Mouse (Mus musculus): ENCODE measurements around the gene Hcrt.
A peak's percentile ranks its signal among the peaks of the same experiment; 100 is the strongest.

Gene Hcrt

DNA sequence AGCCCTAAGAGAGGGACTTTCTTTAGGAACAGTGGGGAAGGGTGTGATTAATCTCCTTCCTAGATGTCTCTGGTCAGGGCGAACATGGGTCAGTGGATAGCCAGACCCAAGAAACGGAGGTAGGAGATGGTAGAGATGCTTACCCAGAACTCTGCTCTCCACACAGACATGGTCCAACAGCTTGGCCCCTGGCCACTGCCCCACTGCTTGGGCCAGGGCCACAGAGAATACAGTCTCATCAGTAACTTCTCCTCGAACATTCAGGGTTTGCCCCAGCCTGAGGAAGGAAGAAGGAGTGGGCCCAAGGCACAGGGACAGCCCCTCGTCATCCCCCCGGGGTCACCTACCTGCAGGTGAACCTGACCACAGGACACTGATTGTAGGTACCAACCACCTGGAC is 5.1 kb upstream of the Hcrt start:
- no peak for DNase-seq (ENCODE audit: low spot score)

DNA sequence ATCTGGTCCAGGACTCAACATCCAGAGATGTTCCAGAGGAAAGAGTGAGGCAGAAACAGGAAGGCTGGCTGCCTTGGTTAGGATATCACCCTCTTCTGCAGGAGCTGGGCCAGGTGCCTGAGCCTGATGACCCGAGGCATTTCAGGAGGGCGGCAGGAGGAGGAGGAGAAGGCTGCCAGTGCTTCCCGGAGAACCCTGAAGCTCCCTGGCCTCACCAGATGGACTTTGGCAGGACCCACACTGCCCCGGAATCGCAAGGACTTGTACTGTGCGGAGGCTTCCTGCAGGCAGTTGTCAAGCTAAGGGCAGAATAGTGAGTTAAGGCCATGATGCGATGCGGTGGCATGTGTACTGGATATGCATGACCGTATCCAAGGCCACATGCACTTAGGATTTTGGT is 4.0 kb upstream of the Hcrt start:
- DNase-seq (ENCODE audit: low spot score) = no peak

DNA sequence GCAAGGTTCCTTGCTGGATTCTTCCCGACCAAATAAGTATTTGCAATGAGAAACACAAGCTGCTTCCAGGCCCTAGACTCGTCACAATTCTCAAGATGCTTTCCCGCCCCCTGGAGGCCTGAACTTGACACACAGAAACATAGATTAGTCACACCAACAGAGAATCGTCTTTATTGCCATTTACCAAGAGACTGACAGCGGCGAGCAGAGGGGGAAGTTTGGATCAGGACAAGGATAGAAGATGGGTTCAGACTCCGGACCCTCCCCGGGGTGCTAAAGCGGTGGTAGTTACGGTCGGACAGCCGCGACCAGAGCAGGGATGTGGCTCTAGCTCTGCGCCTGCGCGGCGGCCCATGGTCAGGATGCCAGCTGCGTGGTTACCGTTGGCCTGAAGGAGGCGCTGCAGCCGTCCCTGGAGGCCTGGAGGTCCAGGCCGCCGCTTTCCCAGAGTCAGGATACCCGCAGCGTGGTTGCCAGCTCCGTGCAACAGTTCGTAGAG is 1.1 kb downstream of the Hcrt start:
- DNase-seq (ENCODE audit: low spot score) = peak; percentile 92

DNA sequence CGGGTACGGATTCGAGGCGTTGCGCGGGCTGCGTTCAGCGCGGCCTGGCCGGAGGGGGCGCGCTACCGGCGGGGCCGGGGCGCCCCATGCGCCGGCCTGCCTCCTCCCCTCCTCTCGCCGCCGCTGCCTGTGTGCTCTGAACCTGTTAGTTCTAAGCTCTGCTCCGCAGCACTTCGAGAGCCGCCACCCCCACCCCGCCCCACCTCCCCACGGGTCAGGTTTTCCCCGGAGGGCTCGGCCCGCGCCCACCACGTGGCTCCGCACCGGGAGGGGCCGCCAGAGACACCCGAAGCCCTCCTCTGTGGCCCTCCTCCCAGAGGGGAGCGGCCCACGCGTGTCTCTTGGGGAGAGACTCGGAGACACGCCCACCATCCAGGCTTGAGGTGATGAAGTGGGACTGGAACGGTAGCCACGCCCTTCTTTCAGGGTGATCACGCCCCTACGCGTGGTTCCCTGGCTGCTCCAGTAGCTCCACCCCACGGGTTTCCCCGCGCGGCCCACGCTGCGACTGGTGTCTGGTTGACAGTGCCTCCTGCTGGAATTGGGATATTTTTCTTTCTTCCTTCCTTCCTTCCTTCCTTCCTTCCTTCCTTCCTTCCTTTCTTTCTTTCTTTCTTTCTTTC is 3.0 kb downstream of the Hcrt start, which contains the start of gene Kcnh4:
Gene Kcnh4, minus strand, starts transcription at position 332 of the 623 bp plus-strand sequence.
- DNase-seq (ENCODE audit: low spot score) = peak; percentile 75

DNA sequence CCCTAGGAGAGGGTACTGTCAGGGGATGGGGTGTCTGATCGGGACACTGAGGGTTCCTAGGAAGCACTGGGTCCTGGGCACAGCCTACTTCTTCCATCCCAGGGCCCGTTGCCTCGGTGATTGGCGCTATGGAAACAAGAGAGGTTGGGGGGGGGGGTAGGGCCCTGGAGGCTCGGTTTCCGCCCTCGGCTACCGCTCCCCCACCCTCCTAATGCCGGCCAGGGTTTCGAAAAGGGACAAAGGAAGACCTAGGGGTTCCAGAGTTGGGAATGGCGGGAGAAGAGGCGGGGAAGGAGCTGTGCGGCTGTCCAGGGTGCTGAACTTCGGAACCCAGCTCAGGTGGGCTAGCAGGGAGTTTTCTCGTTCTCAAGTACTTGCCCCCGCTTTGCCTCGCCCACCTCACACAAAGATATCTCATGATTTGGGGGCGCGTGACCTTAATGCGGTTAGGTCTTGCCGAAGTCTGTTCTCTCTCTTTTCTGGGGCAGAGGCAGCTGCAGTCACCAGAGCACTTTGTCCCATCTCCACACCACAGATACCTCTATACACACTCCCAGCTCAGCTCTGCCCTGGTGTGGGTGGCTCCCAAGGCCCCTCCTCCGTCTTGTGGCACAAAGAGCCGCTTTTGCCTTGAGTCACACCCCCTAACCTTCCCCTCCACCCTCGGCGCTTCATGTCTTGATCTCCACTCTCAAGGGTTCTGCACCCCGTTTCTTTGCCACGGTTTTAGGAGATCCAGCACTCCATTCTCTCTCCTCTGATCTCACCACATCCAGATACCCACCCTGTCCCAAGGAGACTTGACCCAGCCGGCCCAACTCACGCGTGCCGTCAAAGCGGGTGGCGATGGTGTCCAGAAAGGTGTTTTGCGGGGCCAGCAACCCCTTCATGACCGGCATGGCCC is 3.8 kb downstream of the Hcrt start:
- DNase-seq (ENCODE audit: low spot score) = peak; percentile 85

DNA sequence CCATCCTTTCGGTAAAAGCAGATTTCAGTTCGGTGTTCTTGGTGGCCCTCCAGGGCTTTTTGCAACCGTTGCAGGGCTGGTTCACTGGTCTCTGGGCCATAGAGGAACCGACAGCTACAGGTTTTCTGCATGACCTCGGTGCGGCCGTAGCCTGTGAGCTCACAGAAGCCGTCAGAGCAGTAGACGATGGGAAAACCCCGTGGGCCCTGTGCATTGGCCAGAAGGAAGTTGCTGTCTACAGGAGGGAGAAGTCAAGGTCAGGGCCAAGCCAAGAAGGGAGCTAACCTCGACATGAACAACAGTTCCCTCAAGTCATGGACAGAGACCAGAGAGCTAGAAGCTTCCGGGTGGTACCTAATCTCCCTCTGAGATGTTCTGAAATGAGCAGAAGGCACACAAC is 5.2 kb downstream of the Hcrt start:
- DNase-seq (ENCODE audit: low spot score) = no peak

DNA sequence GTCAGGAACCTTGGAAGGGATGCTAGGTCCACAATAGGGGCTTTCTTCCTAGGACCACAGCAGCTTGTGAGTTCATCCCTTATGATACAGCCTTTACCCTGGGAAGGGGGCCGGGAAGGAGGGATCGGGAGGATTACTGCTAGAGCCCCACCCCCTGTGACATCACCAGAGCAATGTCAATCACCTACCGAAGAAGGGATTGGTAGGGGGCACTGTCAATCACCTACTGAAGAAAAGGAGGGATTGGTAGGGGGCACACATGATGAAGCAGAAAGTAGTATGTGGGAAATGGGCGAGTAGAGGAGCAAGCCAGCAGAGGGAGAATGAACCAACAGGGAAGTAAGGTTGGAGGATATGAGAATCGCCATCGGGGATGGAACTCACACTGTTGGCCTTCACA is 6.3 kb downstream of the Hcrt start:
- DNase-seq (ENCODE audit: low spot score) = no peak

DNA sequence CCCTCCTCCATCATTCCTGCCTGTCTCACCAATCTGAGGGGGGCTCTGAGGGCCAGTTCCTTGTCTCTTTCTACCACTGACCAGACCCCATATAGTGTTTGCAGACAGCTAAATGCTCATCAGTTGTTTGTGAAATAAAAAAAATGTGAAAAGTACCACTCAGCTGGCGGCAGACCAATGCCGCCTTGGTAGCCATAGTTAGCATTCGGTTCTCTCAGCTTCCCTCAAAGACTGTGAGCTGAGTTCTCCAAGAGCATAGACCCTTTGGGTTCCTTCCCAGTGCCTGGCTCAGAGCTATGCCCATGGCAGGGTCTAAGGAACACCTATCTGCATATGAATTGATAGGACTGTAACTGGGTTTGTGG is 8.1 kb downstream of the Hcrt start:
- DNase-seq (ENCODE audit: low spot score) = no peak

DNA sequence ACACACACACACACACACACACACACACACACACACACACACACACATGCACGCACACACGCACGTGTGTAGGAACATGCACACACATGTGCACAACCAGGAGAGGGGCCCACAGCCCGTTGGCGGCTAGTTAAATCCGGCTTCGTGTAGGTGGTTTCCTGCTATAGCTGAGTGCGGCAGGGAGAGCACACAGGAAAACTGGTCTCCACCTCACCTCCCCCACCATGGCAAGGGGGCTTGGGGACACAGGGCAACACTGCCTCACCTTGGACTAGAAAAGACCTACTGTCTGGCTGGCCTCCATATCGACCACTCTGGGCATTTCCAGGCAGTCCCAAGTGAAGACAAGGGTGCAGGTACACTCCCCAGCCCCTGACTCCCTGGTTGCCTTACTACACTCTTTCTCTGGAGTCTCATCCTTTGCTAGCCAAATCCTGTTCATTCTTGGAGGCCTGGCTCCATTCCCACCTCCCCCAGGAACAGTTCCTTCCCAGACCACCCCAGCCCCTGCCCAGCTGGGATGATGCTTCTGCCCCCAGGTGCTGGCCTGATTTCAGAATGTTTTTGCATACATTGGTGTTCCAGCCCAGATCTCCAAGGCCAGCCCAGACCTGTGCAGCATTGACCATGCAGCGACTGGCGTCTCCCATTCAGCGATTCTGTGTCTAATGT is 8.6 kb downstream of the Hcrt start:
- no peak for DNase-seq (ENCODE audit: low spot score)

DNA sequence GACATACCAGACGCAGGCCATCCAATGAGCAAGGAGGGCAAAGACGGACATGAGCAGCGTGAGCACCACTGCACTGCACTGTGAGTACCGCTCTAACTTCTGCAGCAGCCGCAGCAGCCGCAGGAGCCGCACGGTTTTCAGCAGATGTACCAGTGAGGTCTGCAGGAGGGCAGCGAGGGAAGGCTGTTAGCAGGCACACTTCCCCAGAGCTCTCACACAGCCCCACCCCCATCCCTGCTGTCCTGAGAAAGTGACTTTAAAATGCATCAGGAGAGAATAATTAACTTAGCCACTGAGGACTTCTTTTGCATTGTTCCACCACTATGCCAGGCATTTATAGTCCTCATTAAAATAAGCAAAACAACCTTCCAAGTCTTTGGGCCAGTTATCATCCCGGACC is 10.4 kb downstream of the Hcrt start:
- DNase-seq (ENCODE audit: low spot score) = no peak

DNA sequence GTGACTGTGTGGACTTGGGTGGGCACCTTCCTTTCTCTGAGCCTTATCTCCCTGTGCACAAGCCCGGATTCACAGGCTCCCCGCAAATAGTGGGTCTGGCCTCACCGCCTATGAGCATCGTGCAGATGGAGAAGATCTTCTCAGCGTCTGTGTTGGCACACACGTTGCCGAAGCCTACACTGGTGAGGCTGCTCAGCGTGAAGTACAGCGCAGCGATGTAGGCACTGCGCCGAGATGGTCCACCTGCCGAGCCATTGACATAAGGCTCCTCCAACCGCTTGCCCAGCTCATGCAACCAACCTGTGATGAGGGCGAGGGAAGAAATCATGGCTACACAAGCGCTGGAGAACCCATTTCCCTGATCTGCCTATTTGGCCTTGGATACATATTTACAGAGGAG is 12.6 kb downstream of the Hcrt start:
- DNase-seq (ENCODE audit: low spot score) = no peak

DNA sequence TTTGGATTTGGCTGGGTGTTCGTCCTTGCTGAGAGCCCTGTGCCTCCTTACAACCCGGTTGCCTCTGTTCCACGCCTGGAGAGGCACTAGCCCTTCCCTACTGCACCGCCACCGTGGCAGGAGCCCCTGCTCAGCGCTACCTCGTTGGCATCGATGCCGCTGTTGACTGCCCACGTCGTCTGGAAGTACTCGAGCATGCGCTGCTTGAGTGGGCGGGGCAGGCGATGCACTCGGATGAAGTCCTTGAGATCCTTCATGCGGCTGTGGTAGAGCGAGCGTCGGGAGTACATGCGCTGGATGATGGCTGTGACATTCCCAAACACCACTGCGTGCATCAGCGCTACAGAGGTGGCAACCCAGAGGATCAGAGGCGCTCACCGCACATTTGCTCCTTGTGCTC is 13.3 kb downstream of the Hcrt start:
- DNase-seq (ENCODE audit: low spot score) = no peak

DNA sequence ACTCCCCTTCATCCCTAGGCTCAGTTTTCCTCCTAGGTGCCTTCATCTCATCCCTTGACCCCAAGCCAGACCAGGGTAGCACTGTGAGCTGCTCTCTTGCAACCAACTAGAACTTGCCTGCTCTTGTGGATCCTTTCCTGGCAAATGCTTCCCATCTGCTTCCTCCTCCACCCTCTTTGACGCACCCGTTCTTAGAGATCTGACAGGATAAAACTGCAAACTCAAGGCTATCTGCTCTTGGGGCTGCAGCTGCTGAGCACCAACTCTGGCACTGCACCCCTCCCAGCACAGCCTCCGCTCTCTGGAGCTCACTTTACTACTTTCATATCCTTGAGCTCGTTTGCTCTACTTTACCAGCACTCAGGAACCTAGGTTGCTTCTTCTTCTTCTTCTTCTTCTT is 14.1 kb downstream of the Hcrt start:
- no peak for DNase-seq (ENCODE audit: low spot score)

DNA sequence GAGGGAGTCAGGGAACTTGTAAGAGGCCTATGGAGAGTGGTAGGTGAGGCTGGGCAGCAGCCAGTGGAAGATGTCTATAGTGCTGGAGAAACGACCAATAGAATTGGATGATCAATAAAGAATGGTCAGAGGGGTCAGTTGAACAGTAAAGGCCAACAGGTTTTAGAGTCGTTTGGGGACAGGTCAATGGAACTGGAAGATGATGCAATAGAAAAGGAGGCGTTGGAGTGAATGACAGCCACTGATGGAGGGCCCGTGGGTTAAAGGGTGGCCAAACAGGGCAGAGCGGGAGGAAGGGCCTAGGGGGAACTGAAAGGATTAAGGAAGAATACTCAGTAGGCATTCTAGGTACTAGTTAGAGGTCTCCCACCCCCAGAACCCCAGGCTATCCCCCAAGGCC is 15.6 kb downstream of the Hcrt start:
- DNase-seq (ENCODE audit: low spot score) = no peak

DNA sequence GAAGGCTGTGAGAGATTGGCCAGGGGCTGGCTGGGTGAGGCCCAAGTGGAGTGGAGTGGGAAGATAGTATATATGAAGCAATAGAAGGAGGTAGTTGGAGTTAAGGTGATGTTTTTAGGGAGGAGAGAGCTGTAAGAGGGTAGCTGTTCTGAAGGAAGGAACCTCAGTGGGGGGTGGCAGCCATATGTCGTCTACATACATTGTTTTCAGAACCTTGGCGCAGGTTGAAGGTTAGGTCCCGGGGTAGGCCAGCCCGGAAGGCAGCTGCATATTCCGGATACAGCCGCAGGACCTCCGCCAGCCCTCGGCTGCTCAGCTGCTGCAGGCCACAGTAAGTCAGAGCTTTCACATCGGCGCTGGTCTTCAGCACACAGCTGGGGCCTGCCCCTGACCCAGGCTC is 16.2 kb downstream of the Hcrt start:
- DNase-seq (ENCODE audit: low spot score) = no peak

DNA sequence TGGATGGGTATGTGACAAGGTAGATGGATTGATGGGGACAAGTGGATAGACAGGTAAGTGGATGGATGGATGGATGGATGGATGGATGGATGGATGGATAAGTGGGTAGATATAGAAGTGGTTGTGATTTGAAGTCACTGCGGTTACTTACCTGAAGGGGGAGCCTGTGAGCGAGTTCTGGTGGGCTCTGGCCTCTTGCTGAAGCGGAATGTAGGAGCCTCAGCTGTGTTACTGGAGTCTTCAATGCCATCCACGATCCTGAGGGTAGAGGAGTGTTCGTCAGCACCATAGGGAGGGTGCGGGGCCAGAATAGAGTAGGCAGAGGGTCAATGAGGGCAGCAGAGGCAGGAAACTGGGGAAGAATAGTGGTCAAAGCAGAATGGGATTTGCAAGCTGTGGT is 17.6 kb downstream of the Hcrt start:
- DNase-seq (ENCODE audit: low spot score) = peak; percentile 63

DNA sequence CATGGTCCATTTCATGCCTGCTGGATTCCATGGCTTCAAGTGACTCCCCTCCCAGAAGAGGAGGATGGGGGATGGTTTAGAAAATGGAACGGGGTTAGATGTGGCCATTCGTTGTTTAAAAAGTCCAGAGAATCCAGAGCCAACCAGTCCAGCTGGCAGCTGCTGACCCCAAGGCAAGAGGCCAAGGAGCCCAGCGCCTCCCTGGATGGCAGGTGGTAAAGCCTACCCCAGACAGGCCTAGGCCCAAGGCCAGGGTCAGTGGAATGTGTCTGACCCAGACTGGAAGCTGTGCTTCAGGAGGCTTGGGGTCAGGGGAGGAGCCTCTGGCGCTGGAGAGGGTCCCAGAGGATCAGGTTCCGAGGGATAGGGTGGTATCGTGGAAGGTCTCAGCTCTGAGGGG is 21.4 kb downstream of the Hcrt start:
- no peak for DNase-seq (ENCODE audit: low spot score)

DNA sequence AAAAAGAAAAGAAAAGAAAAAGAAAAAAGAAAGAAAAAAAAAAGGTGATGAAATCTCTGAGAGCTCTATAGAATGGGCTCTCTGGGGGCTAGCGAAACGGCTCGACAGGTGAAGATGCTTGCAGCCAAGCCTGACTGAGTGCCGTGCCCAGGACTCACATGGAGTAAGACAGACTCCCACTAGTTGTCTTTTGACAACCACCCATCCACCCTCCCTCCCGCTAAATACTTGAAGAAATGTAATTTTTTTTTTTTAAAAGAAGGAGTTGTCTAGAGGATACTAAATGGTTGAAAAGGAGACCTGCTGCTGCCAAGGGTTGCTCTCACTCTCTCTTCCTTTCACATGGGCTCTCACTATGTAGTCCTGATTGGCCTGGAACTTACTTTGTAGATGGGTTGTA is 24.0 kb downstream of the Hcrt start:
- no peak for DNase-seq (ENCODE audit: low spot score)

DNA sequence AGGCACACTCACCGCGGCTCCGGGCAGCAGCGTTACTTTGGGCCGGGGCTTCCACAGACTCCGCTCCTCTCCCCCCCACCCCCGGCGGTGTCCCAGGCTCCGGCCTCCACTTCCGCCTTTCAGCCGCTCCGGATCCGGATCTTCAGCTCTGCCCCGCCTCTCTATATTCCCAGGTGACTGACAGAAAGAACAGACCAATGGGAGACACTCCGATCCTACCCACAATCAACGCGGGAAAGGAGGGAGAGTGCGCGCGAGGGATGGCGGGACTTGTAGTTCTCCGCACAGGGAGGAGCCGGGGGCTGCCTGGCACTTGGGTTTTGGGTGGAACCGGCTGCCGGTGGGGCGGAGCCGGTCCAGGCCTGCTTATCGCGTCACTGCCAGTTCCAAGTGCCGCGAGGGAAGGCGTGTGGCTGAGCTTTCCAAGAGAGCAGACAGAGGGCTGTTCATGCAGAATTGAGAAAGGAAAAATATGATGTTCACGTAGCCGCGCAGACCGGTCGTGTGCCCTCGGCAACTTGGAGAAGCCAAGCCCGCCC is 24.6 kb downstream of the Hcrt start, which contains the start of gene Rab5c:
Gene Rab5c, minus strand, starts transcription at position 150 of the 539 bp plus-strand sequence.
- DNase-seq (ENCODE audit: low spot score) = peak; percentile 97

DNA sequence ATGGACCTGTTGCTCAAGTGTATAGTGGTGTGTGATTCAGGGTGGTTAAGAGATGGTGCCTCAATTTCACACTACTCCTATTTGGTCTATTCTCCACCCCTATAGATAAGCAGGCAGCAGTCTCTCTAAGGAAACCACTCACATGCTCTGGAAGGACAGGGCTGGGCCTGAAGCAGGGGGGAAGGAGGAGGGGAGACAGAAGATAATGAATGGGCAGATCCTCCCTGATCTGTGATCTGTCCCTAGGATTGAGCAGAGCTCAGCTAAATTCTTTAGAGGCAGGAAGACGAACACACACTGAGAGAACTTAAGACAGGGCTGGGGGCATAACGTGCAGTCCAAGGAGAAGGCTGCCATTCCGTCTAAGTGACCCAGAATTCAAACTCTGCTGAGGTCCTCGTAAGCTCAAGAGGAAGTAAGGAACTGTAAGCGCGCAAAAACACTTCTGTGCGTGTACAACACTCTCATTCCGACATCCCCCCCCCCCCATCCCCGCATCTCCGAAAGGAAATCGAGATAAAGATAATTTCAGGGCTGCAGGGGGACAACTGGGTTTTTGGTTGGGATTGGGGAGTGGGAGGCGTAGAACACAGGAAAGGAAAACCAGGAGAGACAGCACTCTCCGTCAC is 25.5 kb downstream of the Hcrt start:
- no peak for DNase-seq (ENCODE audit: low spot score)

DNA sequence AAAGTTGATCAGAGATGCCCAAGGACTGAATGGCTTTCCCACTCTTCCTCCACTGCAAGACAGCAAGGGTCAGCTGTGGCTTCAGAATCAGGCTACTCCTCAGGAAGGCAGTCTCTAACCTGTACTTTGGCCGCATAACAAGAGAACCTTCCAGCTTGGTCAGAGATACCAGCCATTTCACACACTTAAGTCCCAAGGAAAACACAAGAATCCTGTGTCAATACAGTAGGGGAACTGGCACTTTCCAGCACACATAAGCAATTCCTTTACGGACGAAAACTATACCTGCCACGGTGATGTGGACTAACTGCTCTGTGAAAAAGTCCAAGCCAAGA is 26.0 kb downstream of the Hcrt start:
- no peak for DNase-seq (ENCODE audit: low spot score)

Measured in testis, postnatal 10 days (tissue).